ENCODE assay signal across 20 mouse cellular contexts in the genomic region with DNA sequence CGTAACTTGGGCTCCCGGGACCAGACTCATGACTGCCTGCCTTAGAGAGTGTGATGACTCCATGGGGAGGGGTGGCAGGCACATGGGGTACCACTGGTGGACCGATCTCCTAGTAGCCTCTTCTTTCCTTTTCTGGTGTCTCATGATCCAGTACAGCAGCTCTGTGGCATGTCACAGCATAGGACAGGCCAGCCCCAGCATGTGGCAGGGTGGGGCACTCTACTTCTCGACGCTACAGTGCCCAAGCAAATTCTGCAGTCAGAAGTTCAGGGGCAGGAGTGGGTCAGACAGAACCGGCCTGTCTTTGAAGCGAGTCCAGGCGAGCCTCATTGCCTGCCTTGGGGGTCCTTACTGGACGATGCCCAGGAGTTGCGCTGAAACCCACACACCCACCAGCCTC. TPM values are rescaled to one million over a fixed set of nuclear protein-coding genes. Genes with fewer than 3 reads are reported as not detected.
DNase-seq lines count a peak whose midpoint lies in the region; ATAC-seq and TF ChIP-seq lines count a peak whose summit lies in the region.
"Had no signal": no experiment of that assay in that cellular context is flagged by ENCODE, and none has a peak within 500 bp of the region (broad histone marks: within the 10 kb centered on the region; RNA-seq: fewer than 3 reads in every experiment).

No protein-coding gene starts in this region.

- ATAC-seq in kidney, postnatal 0 days (replicated peaks; ENCODE audit: low FRiP score, low read depth) = no peak
- ATAC-seq in liver, embryonic 13.5 days (ENCODE audit: low read depth) = 0 out of 2 replicates have a peak, but pooled peaks have one; percentile 4
- ATAC-seq in forebrain, postnatal 0 days = no peak
- ATAC-seq in megakaryocyte-erythroid progenitor cell, adult 5-6 weeks (replicated peaks; ENCODE audit: low FRiP score, low TSS enrichment, poor library complexity, severe bottlenecking) = no peak
- ATAC-seq: CD4-positive, CD25-positive, alpha-beta regulatory T cell, adult 4 months; forebrain, embryonic 14.5 days; inflammation-experienced regulatory T-cells, adult 6 months had no signal

- no peaks in the 10 kb centered on the region for H3K9me3 ChIP-seq in kidney, postnatal 0 days (replicated peaks; ENCODE audit: low read length)
- no peaks in the 10 kb centered on the region for H3K9me3 ChIP-seq in liver, embryonic 13.5 days (replicated peaks)
- H3K9me3 ChIP-seq in forebrain, postnatal 0 days (ENCODE audit: low read length) = no peaks in the 10 kb centered on the region
- H3K9me3 ChIP-seq: megakaryocyte, embryonic 14.5 days had no signal

- H3K9ac ChIP-seq in kidney, postnatal 0 days (ENCODE audit: low read depth, low read length) = no peak overlapping the region
- no peak overlapping the region for H3K9ac ChIP-seq in liver, embryonic 13.5 days
- no peak overlapping the region for H3K9ac ChIP-seq in forebrain, postnatal 0 days

- 50% methylated on average over 10 of the region's 10 CpGs for WGBS in kidney, postnatal 0 days
- 64% methylated on average over 10 of the region's 10 CpGs for WGBS in liver, embryonic 13.5 days (ENCODE audit: insufficient replicate concordance)
- WGBS in forebrain, postnatal 0 days = 79% methylated on average over 10 of the region's 10 CpGs

- H3K4me2 ChIP-seq in kidney, postnatal 0 days (ENCODE audit: low read length) = no peak overlapping the region
- peak overlapping the region; percentile 19 for H3K4me2 ChIP-seq in liver, embryonic 13.5 days
- no peak overlapping the region for H3K4me2 ChIP-seq in forebrain, postnatal 0 days (ENCODE audit: low read depth)

- 0 out of 2 replicates have a peak overlapping the region, but pooled peaks have one; percentile 36 for H3K27ac ChIP-seq in kidney, postnatal 0 days
- peak overlapping the region; percentile 72 for H3K27ac ChIP-seq in liver, embryonic 13.5 days
- H3K27ac ChIP-seq in forebrain, postnatal 0 days (ENCODE audit: low read depth, low read length) = no peak overlapping the region

- no peak overlapping the region for H3K4me3 ChIP-seq in kidney, postnatal 0 days (replicated peaks; ENCODE audit: low read depth, low read length)
- no peak overlapping the region for H3K4me3 ChIP-seq in liver, embryonic 13.5 days (replicated peaks)
- H3K4me3 ChIP-seq in forebrain, postnatal 0 days (ENCODE audit: low read depth, low read length) = no peak overlapping the region
- H3K4me3 ChIP-seq: megakaryocyte, embryonic 14.5 days had no signal

- H3K4me1 ChIP-seq in kidney, postnatal 0 days (replicated peaks; ENCODE audit: insufficient read depth, low read length) = peaks cover 29% of the 10 kb centered on the region; the same call in 1 of the 2 replicates
- peaks cover 39% of the 10 kb centered on the region for H3K4me1 ChIP-seq in liver, embryonic 13.5 days (replicated peaks)
- peaks cover 26% of the 10 kb centered on the region for H3K4me1 ChIP-seq in forebrain, postnatal 0 days (ENCODE audit: insufficient read depth)
- H3K4me1 ChIP-seq: megakaryocyte, embryonic 14.5 days had no signal

- TF ChIP-seq CTCF in kidney, postnatal 0 days (IDR thresholded peaks at IDR 0.05; ENCODE audit: low read depth) = no peak
- no peak for TF ChIP-seq CTCF in forebrain, postnatal 0 days (IDR thresholded peaks at IDR 0.05; ENCODE audit: low read depth)

- H3K27me3 ChIP-seq in kidney, postnatal 0 days (ENCODE audit: insufficient read depth, low read length) = no peaks in the 10 kb centered on the region
- H3K27me3 ChIP-seq in liver, embryonic 13.5 days = no peaks in the 10 kb centered on the region
- H3K27me3 ChIP-seq in forebrain, postnatal 0 days (ENCODE audit: insufficient read depth, low read length) = no peaks in the 10 kb centered on the region

- H3K36me3 ChIP-seq in kidney, postnatal 0 days (ENCODE audit: insufficient read depth, low read length) = no peaks in the 10 kb centered on the region
- no peaks in the 10 kb centered on the region for H3K36me3 ChIP-seq in liver, embryonic 13.5 days
- H3K36me3 ChIP-seq in forebrain, postnatal 0 days (ENCODE audit: insufficient read depth) = no peaks in the 10 kb centered on the region
- H3K36me3 ChIP-seq: G1E had no signal

- DNase-seq in cerebellum, adult 9-11 months = peak; percentile 6
- DNase-seq in cerebellum, adult 18-20 months = no peak
- DNase-seq in kidney, postnatal 0 days (ENCODE audit: low spot score) = no peak
- no peak for DNase-seq in kidney, adult 8-10 months
- DNase-seq in liver, embryonic 13.5 days = no peak
- DNase-seq in urinary bladder, postnatal 14 days (ENCODE audit: low spot score) = peak; percentile 81
- no peak for DNase-seq in forebrain, postnatal 0 days
- DNase-seq: adrenal gland, postnatal 36 days; cerebellum, adult 8-10 months; heart, postnatal 4 days; layer of hippocampus, adult 9-11 months; lung, postnatal 10 days; right cerebral cortex, postnatal 25 days; thymus, postnatal 36 days had no signal

RNA-seq across cellular contexts. Expression of gene Nectin1, which starts 13.4 kb away (rescaled TPM):
- 3.7 and 3.9 TPM in 2 replicates for polyA plus RNA-seq in kidney, postnatal 0 days (2015; fragmentation: Nextera tagmentation; extraction: Ambion mirVana)
- polyA plus RNA-seq in liver, embryonic 13.5 days (2015; fragmentation: Nextera tagmentation; extraction: Ambion mirVana) = 1.2 and 1.3 TPM in 2 replicates
- 29.5 and 43.7 TPM in 2 replicates for total RNA-seq in forebrain, postnatal 0 days (2014; rRNA removed)
- polyA plus RNA-seq in forebrain, postnatal 0 days (2015; fragmentation: Nextera tagmentation; extraction: Ambion mirVana) = 7.2 and 11.8 TPM in 2 replicates
- total RNA-seq in megakaryocyte-erythroid progenitor cell, adult 5-6 weeks (2014; fragmentation: Nextera tagmentation) = 2.5 and 3.0 TPM in 2 replicates
- total RNA-seq in megakaryocyte-erythroid progenitor cell, adult 5-6 weeks (2017) = 0.94 and 1.8 TPM in 2 replicates
- polyA plus RNA-seq: G1E had no signal

Comparison
In these comparisons a context has a peak if more than half of its experiments do, and no peak if none do; other contexts are left out.
1. DNase-seq: peak in cerebellum, adult 9-11 months (single experiment) and urinary bladder, postnatal 14 days (single experiment); none in cerebellum, adult 18-20 months (0 of 2), kidney, postnatal 0 days (single experiment), kidney, adult 8-10 months (0 of 2), liver, embryonic 13.5 days (single experiment) and forebrain, postnatal 0 days (single experiment).